Mouse (Mus musculus) G1E (cell line): ENCODE data around the gene Lhfpl2. TPM values are rescaled to one million over a fixed set of nuclear protein-coding genes. Genes with fewer than 3 reads are reported as not detected.

Source experiments
- ATAC-seq: 2 replicates; pipeline ENCODE4 v1.8.0; 2016; ENCODE audit warnings: mild to moderate bottlenecking; ENCODE audit not compliant: insufficient number of reproducible peaks, poor library complexity, low FRiP score, severe bottlenecking; ENCODE audit errors: extremely low read depth
- DNase-seq: peaks from one replicate; pipeline ENCODE4 v3.0.0; 2012; ENCODE audit warnings: low spot score
- H3K27me3 ChIP-seq: 2 replicates; pipeline ENCODE4 v1.6.1; 2012; ENCODE audit warnings: mild to moderate bottlenecking, low read length, inconsistent platforms; ENCODE audit not compliant: insufficient read depth
- H3K36me3 ChIP-seq: replicated peaks from 2 replicates; pipeline ENCODE3; 2012; ENCODE audit warnings: mild to moderate bottlenecking, inconsistent platforms
- H3K4me1 ChIP-seq: 2 replicates; pipeline ENCODE4 v1.6.1; 2012; ENCODE audit warnings: low read depth, low read length, inconsistent platforms, mixed read lengths; ENCODE audit not compliant: insufficient read depth
- H3K4me3 ChIP-seq: 2 replicates; pipeline ENCODE4 v1.5.1; 2012; ENCODE audit warnings: low read depth, mild to moderate bottlenecking, inconsistent platforms, low read length, moderate library complexity, mixed read lengths
- H3K9me3 ChIP-seq: replicated peaks from 2 replicates; pipeline ENCODE4 v1.6.1; 2012; ENCODE audit warnings: inconsistent platforms
- CTCF ChIP-seq: IDR thresholded peaks from 2 replicates; pipeline ENCODE4 v1.5.1; 2012; ENCODE audit warnings: low read depth, low read length, inconsistent platforms, mixed read lengths
- GATA1 ChIP-seq: IDR thresholded peaks from 2 replicates; pipeline ENCODE4 v1.6.1; 2012; ENCODE audit warnings: borderline replicate concordance, low read length, inconsistent platforms, mixed read lengths
- GATA2 ChIP-seq: IDR thresholded peaks from 2 replicates; pipeline ENCODE4 v1.6.1; 2012; ENCODE audit warnings: low read depth, low read length, inconsistent platforms, borderline replicate concordance
- POLR2AphosphoS5 ChIP-seq: IDR thresholded peaks from 2 replicates; pipeline ENCODE4 v1.6.1; 2012; ENCODE audit warnings: low read depth, low read length, inconsistent platforms; ENCODE audit not compliant: insufficient replicate concordance
- TAL1 ChIP-seq: conservative IDR thresholded peaks from 2 replicates; pipeline ENCODE4 v1.6.1; 2012; ENCODE audit warnings: low read depth, low read length, inconsistent platforms, mixed read lengths
- polyA plus RNA-seq: library from polyadenylated mRNA; stranded (reverse); fragments of >175 nt; gene quantifications from 2 replicates; pipeline ENCODE4 v1.2.3, GENCODE M21; 2012
- total RNA-seq, 2 experiments: library from RNA; stranded (forward) in 1 of 2; stranded (reverse) in 1 of 2; fragments of 200-1000 nt in 1 of 2; fragments of >200 nt in 1 of 2; fragmentation: Nextera tagmentation in 1 of 2; gene quantifications; 2 replicates each; pipeline ENCODE4 v1.2.3; 2014 to 2017

Lhfpl2 gene
- total and polyA plus RNA-seq, 3 experiments, result 0.16 TPM; not detected in 2

- TF ChIP-seq CTCF (no peak), TAL1 (no peak), GATA2 (no peak)
- no peak for ATAC-seq
These were observed 7.0 kb downstream of the Lhfpl2 start for GRCm38 (mm10) chr13:94064571-94064970.

GRCm38 (mm10) chr13:94065276-94066050 lies 7.9 kb downstream of the Lhfpl2 start:
- TF ChIP-seq POLR2AphosphoS5 (no peak), TAL1 (no peak), CTCF (no peak), GATA2 (no peak), GATA1 (no peak)
- no peaks in the 10 kb centered on the region for H3K9me3 ChIP-seq
- DNase-seq (no peak), ATAC-seq (no peak)
- no peaks in the 10 kb centered on the region for H3K4me1 ChIP-seq
- no peak overlapping the region for H3K4me3 ChIP-seq
- H3K36me3 ChIP-seq, result no peaks in the 10 kb centered on the region
- peaks cover 13% of the 10 kb centered on the region for H3K27me3 ChIP-seq

More at GRCm38 (mm10) chr13:94064571-94064970, 7.0 kb downstream of the Lhfpl2 start:
- H3K36me3 ChIP-seq, result no peaks in the 10 kb centered on the region
- no peak for DNase-seq
- peaks cover 13% of the 10 kb centered on the region for H3K27me3 ChIP-seq
- no peaks in the 10 kb centered on the region for H3K9me3 ChIP-seq
- H3K4me3 ChIP-seq, result no peak overlapping the region
- H3K4me1 ChIP-seq, result no peaks in the 10 kb centered on the region

GRCm38 (mm10) chr13:94066626-94067275 lies 9.2 kb downstream of the Lhfpl2 start:
- no peak for DNase-seq
- no peak for ATAC-seq
- H3K4me3 ChIP-seq, result no peak overlapping the region
- no peaks in the 10 kb centered on the region for H3K9me3 ChIP-seq
- no peaks in the 10 kb centered on the region for H3K36me3 ChIP-seq
- peaks cover 13% of the 10 kb centered on the region for H3K27me3 ChIP-seq
- H3K4me1 ChIP-seq, result no peaks in the 10 kb centered on the region
- no peak for TF ChIP-seq GATA2
- no peak for TF ChIP-seq GATA1
- no peak for TF ChIP-seq CTCF
- no peak for TF ChIP-seq TAL1

- H3K4me1 ChIP-seq, result no peaks in the 10 kb centered on the region
- H3K9me3 ChIP-seq, result no peaks in the 10 kb centered on the region
- TF ChIP-seq GATA2, result no peak
- TF ChIP-seq CTCF, result no peak
- no peak for TF ChIP-seq POLR2AphosphoS5
- TF ChIP-seq TAL1, result no peak
- no peak for TF ChIP-seq GATA1
- ATAC-seq, result no peak
- H3K27me3 ChIP-seq, result peaks cover 13% of the 10 kb centered on the region
- no peak for DNase-seq
- no peak overlapping the region for H3K4me3 ChIP-seq
- H3K36me3 ChIP-seq, result no peaks in the 10 kb centered on the region
These were observed 10.7 kb downstream of the Lhfpl2 start for GRCm38 (mm10) chr13:94068308-94068707.

- Histone ChIP-seq H3K4me1 (no peaks in the 10 kb centered on the region), H3K27me3 (peaks cover 13% of the 10 kb centered on the region), H3K36me3 (no peaks in the 10 kb centered on the region), H3K9me3 (no peaks in the 10 kb centered on the region), H3K4me3 (no peak overlapping the region)
- DNase-seq (no peak), ATAC-seq (no peak)
- no peak for TF ChIP-seq TAL1
- TF ChIP-seq GATA2, result no peak
- no peak for TF ChIP-seq CTCF
- TF ChIP-seq GATA1, result no peak
- no peak for TF ChIP-seq POLR2AphosphoS5
These were observed 12.1 kb downstream of the Lhfpl2 start for GRCm38 (mm10) chr13:94069421-94070307.

GRCm38 (mm10) chr13:94070308-94070619 lies 12.7 kb downstream of the Lhfpl2 start:
- TF ChIP-seq GATA1, result no peak
- TF ChIP-seq TAL1, result no peak
- no peak for TF ChIP-seq CTCF
- H3K4me1 ChIP-seq, result no peaks in the 10 kb centered on the region
- no peak for ATAC-seq
- DNase-seq, result no peak
- no peaks in the 10 kb centered on the region for H3K9me3 ChIP-seq
- no peak overlapping the region for H3K4me3 ChIP-seq
- peaks cover 13% of the 10 kb centered on the region for H3K27me3 ChIP-seq
- H3K36me3 ChIP-seq, result no peaks in the 10 kb centered on the region
